8 mouse cellular contexts compared by ENCODE assay signal in the genomic region with DNA sequence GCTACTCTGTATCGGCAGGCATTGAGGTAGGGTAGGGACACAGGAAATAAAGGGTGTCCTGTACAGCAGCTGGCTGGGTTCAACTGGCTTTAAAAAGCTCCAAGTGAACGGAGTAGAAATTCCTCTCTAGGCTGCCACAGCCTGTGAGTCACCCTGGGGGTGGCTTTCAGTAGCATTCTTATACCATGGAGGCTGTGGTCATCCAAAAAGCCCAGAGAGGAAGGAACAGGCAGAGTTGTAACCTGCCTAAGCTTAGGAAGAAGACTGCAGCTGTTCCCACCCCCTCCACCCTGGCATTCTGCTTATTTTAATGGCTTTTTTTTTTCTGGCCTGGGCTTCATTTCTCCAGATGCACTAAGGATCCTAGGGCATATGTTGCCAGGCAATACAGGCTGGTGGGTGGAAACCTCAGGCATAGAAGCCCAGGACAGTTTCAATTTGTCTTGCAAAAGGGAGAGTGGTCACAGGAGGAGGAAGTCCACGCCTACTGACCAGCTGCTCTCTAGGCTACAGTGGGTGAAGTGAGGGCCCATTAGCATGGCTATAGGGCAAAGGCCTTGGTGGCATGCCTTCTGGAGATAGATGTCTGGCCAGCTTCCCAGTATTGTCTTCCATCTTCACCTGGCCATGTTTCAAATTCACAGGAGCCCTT. TPM values are rescaled to one million over a fixed set of nuclear protein-coding genes. Genes with fewer than 3 reads are reported as not detected.
A peak's percentile ranks its signal among the peaks of the same experiment; 100 is the strongest.
DNase-seq lines count a peak whose midpoint lies in the region; ATAC-seq and TF ChIP-seq lines count a peak whose summit lies in the region.

No protein-coding gene starts in this region.

- no peak for TF ChIP-seq POLR2A in small intestine, adult 2 months (IDR thresholded peaks at IDR 0.05; ENCODE audit: low read depth, low read length)

- ATAC-seq in erythroblast, adult 5-6 weeks (replicated peaks; ENCODE audit: low FRiP score, poor library complexity, severe bottlenecking): no peak

- H3K36me3 ChIP-seq in small intestine, adult 2 months (ENCODE audit: control insufficient read depth, insufficient read depth, low read length): no peaks in the 10 kb centered on the region

- intact Hi-C loops in heart, postnatal 25 days (cut with DNase I): no loop called here

- no peak overlapping the region for H3K4me3 ChIP-seq in small intestine, adult 2 months (ENCODE audit: low read depth, low read length)

- H3K27me3 ChIP-seq in small intestine, adult 2 months (ENCODE audit: control insufficient read depth, insufficient read depth, low read length): no peaks in the 10 kb centered on the region

- TF ChIP-seq CTCF in small intestine, adult 2 months (IDR thresholded peaks at IDR 0.05; ENCODE audit: extremely low read depth, insufficient read length, insufficient replicate concordance, low read depth, low read length): no peak

- WGBS in small intestine, adult 2 months: 9% methylated on average over 3 of the region's 3 CpGs

- DNase-seq in heart, postnatal 4 days: peak; percentile 29
- DNase-seq in heart, postnatal 25 days (ENCODE audit: low spot score): no peak
- peak; percentile 45 to 47 for DNase-seq in right cerebral cortex, adult 2 months (ENCODE audit: low spot score in 2 of 2)
- no peak for DNase-seq in right cerebral cortex, postnatal 4 days
- DNase-seq in cerebellum, postnatal 14 days: peak; percentile 47 to 69
- no peak for DNase-seq in ovary, postnatal 36 days (ENCODE audit: low spot score)

- peaks cover 47% of the 10 kb centered on the region for H3K4me1 ChIP-seq in small intestine, adult 2 months (ENCODE audit: control insufficient read depth, insufficient read depth, insufficient read length, low read length)

- H3K27ac ChIP-seq in small intestine, adult 2 months (ENCODE audit: insufficient read depth, low read depth, low read length): peak overlapping the region; percentile 61

RNA-seq across cellular contexts. Expression of gene Cemip, which starts 57.1 kb away (rescaled TPM):
- total RNA-seq in heart, postnatal 4 days (2021): 1 to 10 TPM; 2.0 to 2.6 TPM
- total RNA-seq in heart, postnatal 25 days (2021): under 1 TPM; 0.13 to 0.17 TPM
- polyA plus RNA-seq in small intestine, adult 2 months (2012; rRNA removed): 0.19 and 0.27 TPM in 2 replicates
- 0.42 TPM in 1 of 2 replicates, not detected in the other for total RNA-seq in erythroblast, adult 5-6 weeks (2015; ENCODE audit: low replicate concordance)
- total RNA-seq in erythroblast, adult 5-6 weeks (2017; ENCODE audit: low replicate concordance): not detected in 2 replicates

Comparison
In these comparisons a context has a peak if more than half of its experiments do, and no peak if none do; other contexts are left out.
1. DNase-seq: peak in heart, postnatal 4 days (single experiment), right cerebral cortex, adult 2 months (2 of 2) and cerebellum, postnatal 14 days (2 of 2); none in heart, postnatal 25 days (single experiment), right cerebral cortex, postnatal 4 days (single experiment) and ovary, postnatal 36 days (single experiment).